Mouse (Mus musculus) liver, embryonic 16.5 days (tissue): Measurements from ENCODE around the gene Gmds. TPM values are rescaled to one million over a fixed set of nuclear protein-coding genes. Genes with fewer than 3 reads are reported as not detected.

ENCODE experiments used
- ATAC-seq: fragments of 200-750 bp; cut with Nextera tagmentation; 2 replicates; pipeline ENCODE4 v1.8.0; 2017; ENCODE audit warnings: low read depth, mild to moderate bottlenecking, moderate number of reproducible peaks, moderate library complexity
- H3K27ac ChIP-seq: fragments of 300-500 bp; sonication (generic); 2 replicates; pipeline ENCODE4 v1.5.1; 2014; ENCODE audit warnings: mild to moderate bottlenecking, low read length
- H3K27me3 ChIP-seq: fragments of 300-500 bp; sonication (generic); 2 replicates; pipeline ENCODE4 v1.6.1; 2014; ENCODE audit warnings: low read depth, low read length, mixed read lengths; ENCODE audit not compliant: control insufficient read depth, insufficient read depth
- H3K36me3 ChIP-seq: fragments of 300-500 bp; sonication (generic); 2 replicates; pipeline ENCODE4 v1.6.1; 2014; ENCODE audit warnings: mild to moderate bottlenecking; ENCODE audit not compliant: control insufficient read depth, insufficient read depth
- H3K4me1 ChIP-seq: fragments of 300-500 bp; sonication (generic); 2 replicates; pipeline ENCODE4 v1.6.1; 2014; ENCODE audit warnings: low read depth, low read length, mixed read lengths; ENCODE audit not compliant: control insufficient read depth
- H3K4me2 ChIP-seq: fragments of 300-500 bp; sonication (generic); 2 replicates; pipeline ENCODE4 v1.6.1; 2014; ENCODE audit warnings: low read depth, low read length, mixed read lengths
- H3K4me3 ChIP-seq: fragments of 300-500 bp; sonication (generic); 2 replicates; pipeline ENCODE4 v1.5.1; 2014; ENCODE audit warnings: low read depth, mild to moderate bottlenecking, low read length
- H3K9ac ChIP-seq: fragments of 300-500 bp; sonication (generic); 2 replicates; pipeline ENCODE4 v1.6.1; 2014; ENCODE audit warnings: low read depth, low read length
- H3K9me3 ChIP-seq: fragments of 300-500 bp; sonication (generic); replicated peaks from 2 replicates; pipeline ENCODE4 v1.6.1; 2016; ENCODE audit warnings: low read length; ENCODE audit not compliant: control insufficient read depth
- WGBS: fragments of 180-500 bp; shearing (Covaris S2); extraction: QIAGEN DNeasy Blood & Tissue Kit; methylation state at CpG from one replicate; pipeline ENCODE4 v1.1.7; 2014; ENCODE audit not compliant: insufficient replicate concordance; 5-methylcytosine and 5-hydroxymethylcytosine counted together
- polyA plus RNA-seq: library from polyadenylated mRNA; unstranded; fragments of >200 nt; fragmentation: Nextera tagmentation; extraction: Ambion mirVana; gene quantifications from 2 replicates; pipeline ENCODE4 v1.2.1, GENCODE M21; 2015

Gmds gene
- polyA plus RNA-seq, 1 experiment from 2014 or later: 6.8 TPM

DNA sequence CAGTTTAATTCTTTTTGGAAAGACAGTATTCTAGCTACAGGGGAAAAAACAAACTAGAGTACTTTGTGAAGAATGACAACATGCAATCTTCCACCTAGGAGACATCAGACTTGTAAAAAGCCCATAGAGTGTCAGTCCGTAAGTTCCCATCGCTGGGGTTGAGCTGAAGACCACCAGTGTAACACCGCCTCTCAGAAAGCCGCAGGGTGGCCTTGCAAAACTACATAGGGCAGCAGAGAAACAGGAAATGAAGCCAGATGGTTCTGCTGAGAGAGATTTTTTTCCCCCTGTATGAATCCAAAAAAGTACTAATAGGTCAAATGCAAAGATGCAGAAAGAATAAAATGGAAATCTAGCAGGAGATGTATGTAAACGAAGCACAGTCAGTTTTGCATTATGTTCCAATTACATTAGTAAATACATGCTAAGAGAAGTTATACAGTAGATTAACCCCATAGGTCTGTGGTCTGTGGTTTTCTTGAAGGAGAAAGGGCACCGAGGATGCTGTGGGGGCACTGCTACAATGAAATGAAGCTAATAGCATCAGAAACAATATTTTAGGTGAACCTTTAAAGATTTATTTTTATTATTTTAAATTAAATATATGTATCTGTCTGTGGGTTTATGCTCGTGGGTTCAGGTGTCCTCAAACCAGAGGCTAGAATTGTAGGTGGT, 250.1 kb downstream of the Gmds start:
- WGBS: 32% methylated on average over 7 of the region's 7 CpGs
- Histone ChIP-seq H3K4me2 (no peak overlapping the region), H3K4me1 (no peaks in the 10 kb centered on the region), H3K4me3 (no peak overlapping the region), H3K9ac (no peak overlapping the region), H3K36me3 (no peaks in the 10 kb centered on the region), H3K27me3 (no peaks in the 10 kb centered on the region), H3K9me3 (no peaks in the 10 kb centered on the region), H3K27ac (no peak overlapping the region)
- ATAC-seq: no peak

DNA sequence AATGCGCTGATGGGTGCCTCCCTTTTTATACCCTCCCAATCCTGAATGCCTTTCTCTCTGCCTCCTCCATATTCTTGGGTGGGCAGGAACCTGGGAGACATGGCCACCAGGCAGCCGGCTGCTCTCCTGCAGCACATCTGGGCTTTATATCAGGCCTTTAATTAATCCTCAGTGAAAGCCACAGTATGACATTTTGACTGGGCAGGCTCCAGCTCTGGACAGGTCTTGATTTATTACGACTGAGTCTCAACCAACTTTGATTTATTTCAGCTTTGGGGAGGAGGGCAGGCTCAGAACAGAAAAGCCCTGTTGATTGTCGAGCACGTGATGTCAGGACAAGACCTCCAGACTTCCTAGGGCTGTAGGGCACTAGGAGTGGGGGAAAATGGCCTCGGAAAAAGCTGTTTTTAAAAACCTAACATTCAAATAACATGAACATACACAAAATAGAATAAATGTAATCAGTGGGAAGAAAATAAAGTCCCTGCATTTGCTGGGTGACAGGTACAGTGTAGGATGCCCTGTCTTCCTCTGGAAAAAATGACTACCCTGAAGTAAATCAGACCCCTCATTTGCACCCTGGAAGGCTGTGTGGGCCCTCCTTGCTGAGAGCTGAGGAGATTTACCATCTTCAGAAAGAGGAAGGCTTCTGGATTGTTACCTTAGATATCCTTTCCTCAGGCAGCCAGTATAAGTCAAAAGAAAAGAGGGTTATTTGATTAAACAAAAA, 257.9 kb downstream of the Gmds start:
- no peak overlapping the region for H3K4me2 ChIP-seq
- H3K9ac ChIP-seq: no peak overlapping the region
- no peak for ATAC-seq
- no peaks in the 10 kb centered on the region for H3K27me3 ChIP-seq
- no peak overlapping the region for H3K27ac ChIP-seq
- H3K9me3 ChIP-seq: no peaks in the 10 kb centered on the region
- no peaks in the 10 kb centered on the region for H3K36me3 ChIP-seq
- 58% methylated on average over 6 of the region's 6 CpGs for whole genome bisulfite sequencing
- H3K4me1 ChIP-seq: no peaks in the 10 kb centered on the region
- no peak overlapping the region for H3K4me3 ChIP-seq

GRCm38 (mm10) chr13:32073630-32074029, 264.9 kb downstream of the Gmds start:
- H3K4me1 ChIP-seq: no peaks in the 10 kb centered on the region
- ATAC-seq: no peak
- WGBS: 47% methylated on average over 2 of the region's 2 CpGs
- H3K9ac ChIP-seq: no peak overlapping the region
- H3K27ac ChIP-seq: no peak overlapping the region
- no peaks in the 10 kb centered on the region for H3K36me3 ChIP-seq
- no peaks in the 10 kb centered on the region for H3K9me3 ChIP-seq
- no peaks in the 10 kb centered on the region for H3K27me3 ChIP-seq
- no peak overlapping the region for H3K4me2 ChIP-seq
- H3K4me3 ChIP-seq: no peak overlapping the region

GRCm38 (mm10) chr13:32055321-32055720, 283.2 kb downstream of the Gmds start:
- H3K9ac ChIP-seq: no peak overlapping the region
- H3K27me3 ChIP-seq: no peaks in the 10 kb centered on the region
- no peak overlapping the region for H3K4me3 ChIP-seq
- no peaks in the 10 kb centered on the region for H3K9me3 ChIP-seq
- no peak overlapping the region for H3K27ac ChIP-seq
- H3K4me2 ChIP-seq: no peak overlapping the region
- no peaks in the 10 kb centered on the region for H3K4me1 ChIP-seq
- ATAC-seq: no peak
- no peaks in the 10 kb centered on the region for H3K36me3 ChIP-seq
- 61% methylated on average over 6 of the region's 6 CpGs for WGBS

DNA sequence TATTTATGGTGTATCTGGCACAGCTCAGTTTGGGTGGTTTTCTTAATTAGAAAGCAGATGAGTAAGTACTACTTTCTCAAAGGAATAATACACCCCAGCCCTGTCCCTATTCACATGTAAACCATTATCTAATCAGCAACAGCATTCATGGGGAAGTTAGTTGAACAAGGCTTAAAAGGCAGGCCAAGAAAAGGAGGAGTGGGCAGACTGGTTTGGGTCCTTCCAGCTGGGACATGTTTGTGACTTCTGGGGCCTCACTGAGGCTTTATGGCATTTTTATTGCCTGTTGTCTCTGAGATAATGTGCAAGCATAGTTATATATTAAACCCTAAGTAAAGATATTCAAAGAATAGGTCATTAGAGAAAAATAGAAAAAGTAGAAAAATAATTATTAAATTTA, 285.0 kb downstream of the Gmds start:
- H3K4me2 ChIP-seq: no peak overlapping the region
- H3K9me3 ChIP-seq: no peaks in the 10 kb centered on the region

GRCm38 (mm10) chr13:32047980-32048959, 290.3 kb downstream of the Gmds start:
- Histone ChIP-seq H3K27me3 (no peaks in the 10 kb centered on the region), H3K4me3 (no peak overlapping the region), H3K36me3 (no peaks in the 10 kb centered on the region), H3K9ac (no peak overlapping the region), H3K4me2 (no peak overlapping the region), H3K27ac (no peak overlapping the region), H3K9me3 (no peaks in the 10 kb centered on the region), H3K4me1 (no peaks in the 10 kb centered on the region)
- whole genome bisulfite sequencing: 51% methylated on average over 6 of the region's 6 CpGs
- ATAC-seq: no peak

More for the DNA sequence above, 285.0 kb downstream of the Gmds start:
- H3K9ac ChIP-seq: no peak overlapping the region
- H3K4me3 ChIP-seq: no peak overlapping the region
- H3K36me3 ChIP-seq: no peaks in the 10 kb centered on the region
- no peaks in the 10 kb centered on the region for H3K4me1 ChIP-seq
- H3K27me3 ChIP-seq: no peaks in the 10 kb centered on the region
- H3K27ac ChIP-seq: no peak overlapping the region
- no peak for ATAC-seq

- no peak overlapping the region for H3K27ac ChIP-seq
- no peak overlapping the region for H3K4me2 ChIP-seq
- no peaks in the 10 kb centered on the region for H3K36me3 ChIP-seq
- 65% methylated on average over 4 of the region's 4 CpGs for WGBS
- no peak overlapping the region for H3K9ac ChIP-seq
- H3K4me3 ChIP-seq: no peak overlapping the region
- no peaks in the 10 kb centered on the region for H3K27me3 ChIP-seq
- ATAC-seq: no peak
- H3K9me3 ChIP-seq: no peaks in the 10 kb centered on the region
- no peaks in the 10 kb centered on the region for H3K4me1 ChIP-seq
Measured at GRCm38 (mm10) chr13:32046961-32047360, 291.6 kb downstream of the Gmds start.

- Histone ChIP-seq H3K4me2 (no peak overlapping the region), H3K4me3 (no peak overlapping the region), H3K27ac (no peak overlapping the region), H3K27me3 (no peaks in the 10 kb centered on the region), H3K4me1 (no peaks in the 10 kb centered on the region), H3K36me3 (no peaks in the 10 kb centered on the region), H3K9ac (no peak overlapping the region), H3K9me3 (no peaks in the 10 kb centered on the region)
- ATAC-seq: no peak
- WGBS: 50% methylated on average over 2 of the region's 2 CpGs
Measured at GRCm38 (mm10) chr13:32042748-32043147, 295.8 kb downstream of the Gmds start.
